Mouse (Mus musculus): ENCODE data around the gene Lpp.

DNA sequence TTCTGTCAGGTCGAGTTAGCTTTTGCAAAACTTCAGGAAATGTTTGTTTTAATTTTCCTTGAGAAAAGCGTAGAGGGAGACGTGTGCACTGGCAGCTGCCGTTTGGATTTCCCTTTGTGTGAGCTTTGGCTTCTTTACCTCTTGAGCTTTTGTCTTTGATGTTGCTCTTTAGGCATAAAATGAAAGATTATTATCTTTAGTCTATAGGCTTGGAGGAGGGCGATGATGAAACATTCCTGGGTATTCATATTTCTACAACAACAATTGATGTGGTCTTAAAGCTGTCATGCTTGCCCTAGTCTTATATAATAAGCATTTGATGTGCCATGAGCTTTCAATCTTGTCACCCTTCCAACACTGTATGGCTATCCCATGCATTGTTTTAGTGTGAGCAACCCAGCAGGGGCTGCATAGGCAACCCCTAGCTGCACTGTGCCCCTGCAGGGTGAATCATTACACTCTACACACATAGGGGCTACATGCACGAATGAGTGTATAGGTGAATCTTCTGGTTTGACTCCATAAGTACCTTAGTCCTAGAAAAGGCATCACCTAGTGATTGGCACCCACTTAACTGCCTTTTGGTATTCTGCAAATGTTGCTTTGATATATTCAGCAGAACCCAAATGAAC is 556.9 kb downstream of the Lpp start:
- TF ChIP-seq CTCF (IDR thresholded peaks at IDR 0.05; ENCODE audit: insufficient read depth, low read depth, low read length): no peak
- TF ChIP-seq POLR2A (IDR thresholded peaks at IDR 0.05; ENCODE audit: insufficient read depth, low read depth, low read length): no peak
